Comparison of ENCODE assay signal across 9 mouse cellular contexts in the genomic region with DNA sequence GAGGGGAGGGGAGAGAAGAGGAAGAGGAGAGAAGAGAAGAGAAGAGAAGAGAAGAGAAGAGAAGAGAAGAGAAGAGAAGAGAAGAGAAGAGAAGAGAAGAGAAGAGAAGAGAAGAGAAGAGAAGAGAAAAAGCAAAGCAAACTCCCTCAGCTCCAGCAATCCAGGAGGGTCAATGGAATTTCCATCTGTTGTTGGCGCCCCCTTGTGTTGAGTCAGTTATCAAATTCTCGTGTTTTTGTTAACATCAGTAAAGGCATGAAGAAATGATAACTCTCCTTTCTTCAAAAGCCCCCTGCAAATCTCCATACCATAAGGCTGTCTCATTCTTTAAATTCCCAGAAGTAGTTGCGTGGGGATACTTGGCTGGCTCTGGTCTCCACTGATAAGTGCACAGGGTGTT. TPM values are rescaled to one million over a fixed set of nuclear protein-coding genes. Genes with fewer than 3 reads are reported as not detected.
DNase-seq lines count a peak whose midpoint lies in the region; ATAC-seq and TF ChIP-seq lines count a peak whose summit lies in the region.
"Had no signal": no experiment of that assay in that cellular context is flagged by ENCODE, and none has a peak within 500 bp of the region (broad histone marks: within the 10 kb centered on the region; RNA-seq: fewer than 3 reads in every experiment).

No protein-coding gene starts in this region.

- WGBS in heart, embryonic 11.5 days (ENCODE audit: insufficient replicate concordance), result 10% methylated on average over 3 of the region's 3 CpGs
- WGBS in cerebellum, adult 2 months, result 8% methylated on average over 3 of the region's 3 CpGs
- 20% methylated on average over 3 of the region's 3 CpGs for WGBS in midbrain, postnatal 0 days

- no peaks in the 10 kb centered on the region for H3K27me3 ChIP-seq in heart, embryonic 11.5 days (ENCODE audit: control insufficient read depth, insufficient read depth, low read length)
- H3K27me3 ChIP-seq in cerebellum, adult 2 months (ENCODE audit: control insufficient read depth, insufficient read depth, low read length), result no peaks in the 10 kb centered on the region
- H3K27me3 ChIP-seq in midbrain, postnatal 0 days (ENCODE audit: insufficient read depth, low read length), result no peaks in the 10 kb centered on the region

- no peaks in the 10 kb centered on the region for H3K4me1 ChIP-seq in heart, embryonic 11.5 days (ENCODE audit: control insufficient read depth, insufficient read depth, low read length)
- no peaks in the 10 kb centered on the region for H3K4me1 ChIP-seq in ES-E14 (ENCODE audit: control insufficient read depth in 2 of 2, insufficient read depth in 2 of 2, low read length in 2 of 2, poor library complexity in 1 of 2)
- no peaks in the 10 kb centered on the region for H3K4me1 ChIP-seq in cerebellum, adult 2 months (ENCODE audit: control insufficient read depth, insufficient read depth, low read length)
- no peaks in the 10 kb centered on the region for H3K4me1 ChIP-seq in midbrain, postnatal 0 days (ENCODE audit: insufficient read depth, low read length)

- no peak overlapping the region for H3K4me2 ChIP-seq in heart, embryonic 11.5 days
- H3K4me2 ChIP-seq in midbrain, postnatal 0 days (ENCODE audit: low read depth, low read length, poor library complexity, severe bottlenecking), result no peak overlapping the region

- TF ChIP-seq POLR2A in cerebellum, adult 2 months (IDR thresholded peaks at IDR 0.05; ENCODE audit: borderline replicate concordance, insufficient read depth, low read length), result no peak

- H3K9ac ChIP-seq in heart, embryonic 11.5 days (ENCODE audit: low read depth, low read length), result no peak overlapping the region
- no peak overlapping the region for H3K9ac ChIP-seq in ES-E14 (ENCODE audit: insufficient read depth, low read depth, low read length, poor library complexity, severe bottlenecking)
- H3K9ac ChIP-seq in midbrain, postnatal 0 days (replicated peaks; ENCODE audit: low read length, poor library complexity, severe bottlenecking), result no peak overlapping the region

- H3K36me3 ChIP-seq in heart, embryonic 11.5 days (ENCODE audit: control insufficient read depth, insufficient read depth, low read length), result no peaks in the 10 kb centered on the region
- no peaks in the 10 kb centered on the region for H3K36me3 ChIP-seq in ES-E14 (ENCODE audit: control insufficient read depth, insufficient read depth, low read length, poor library complexity, severe bottlenecking)
- H3K36me3 ChIP-seq in midbrain, postnatal 0 days (ENCODE audit: insufficient read depth, low read length), result no peaks in the 10 kb centered on the region

- in situ Hi-C loops in ES-E14 (cut with MboI; ENCODE audit: low sequenced_read_pairs in 2 of 2, unreplicated experiment in 2 of 2), result no loop called here

- DNase-seq in heart, adult 18-20 months, result peak; percentile 26 to 82
- DNase-seq in ES-E14 (ENCODE audit: low read depth, low spot score), result peak; percentile 72
- peak; percentile 73 to 74 for DNase-seq in cerebellum, adult 2 months
- DNase-seq in gastrocnemius, postnatal 10 days, result peak; percentile 80
- peak; percentile 66 to 94 for DNase-seq in layer of hippocampus, postnatal 25 days (ENCODE audit: extremely low spot score in 1 of 2, low spot score in 1 of 2)
- DNase-seq in midbrain, postnatal 0 days (ENCODE audit: low spot score), result peak; percentile 58
- DNase-seq in thymus, postnatal 10 days (ENCODE audit: low spot score in 2 of 2), result peak; percentile 29 to 65

- ATAC-seq in heart, embryonic 11.5 days (replicated peaks; ENCODE audit: insufficient number of reproducible peaks, low FRiP score, low TSS enrichment), result no peak
- ATAC-seq in midbrain, postnatal 0 days (ENCODE audit: low FRiP score), result no peak

- H3K27ac ChIP-seq in heart, embryonic 11.5 days (ENCODE audit: low read depth, low read length), result no peak overlapping the region
- no peak overlapping the region for H3K27ac ChIP-seq in ES-E14 (ENCODE audit: insufficient read depth, low read depth, low read length, poor library complexity, severe bottlenecking)
- no peak overlapping the region for H3K27ac ChIP-seq in cerebellum, adult 2 months (ENCODE audit: insufficient read depth, low read length)
- H3K27ac ChIP-seq in midbrain, postnatal 0 days (ENCODE audit: low read depth, low read length), result no peak overlapping the region
- H3K27ac ChIP-seq: macrophage had no signal

- H3K9me3 ChIP-seq in heart, embryonic 11.5 days (replicated peaks; ENCODE audit: control insufficient read depth, low read length), result no peaks in the 10 kb centered on the region
- H3K9me3 ChIP-seq in ES-E14 (ENCODE audit: control insufficient read depth, insufficient read depth, low read depth, low read length), result no peaks in the 10 kb centered on the region
- no peaks in the 10 kb centered on the region for H3K9me3 ChIP-seq in midbrain, postnatal 0 days (ENCODE audit: low read length)

- no peak overlapping the region for H3K4me3 ChIP-seq in heart, embryonic 11.5 days (ENCODE audit: low read depth, low read length)
- no peak overlapping the region for H3K4me3 ChIP-seq in ES-E14 (ENCODE audit: insufficient read depth in 1 of 2, low read depth in 1 of 2, low read length in 2 of 2, poor library complexity in 1 of 2, severe bottlenecking in 1 of 2)
- no peak overlapping the region for H3K4me3 ChIP-seq in cerebellum, adult 2 months (replicated peaks; ENCODE audit: insufficient read depth, low read depth, low read length)
- H3K4me3 ChIP-seq in midbrain, postnatal 0 days (ENCODE audit: low read depth, low read length), result no peak overlapping the region

- TF ChIP-seq CTCF in cerebellum, adult 2 months (IDR thresholded peaks at IDR 0.05; ENCODE audit: borderline replicate concordance, insufficient read depth, low read depth, low read length), result peak; percentile 66
- peak; percentile 64 for TF ChIP-seq CTCF in midbrain, postnatal 0 days (IDR thresholded peaks at IDR 0.05)

TF ChIP-seq in ES-E14, 5 proteins besides CTCF, POLR2A, EP300 and RAD21:
- TF ChIP-seq HCFC1 (IDR thresholded peaks at IDR 0.05; ENCODE audit: borderline replicate concordance, insufficient read depth, low read length) (no peak), ZC3H11A (IDR thresholded peaks at IDR 0.05; ENCODE audit: borderline replicate concordance, low read depth, low read length) (0 out of 2 replicates have a peak, but pooled peaks have one; percentile 19)

RNA-seq across cellular contexts. Expression of gene Arhgef38, which starts 37.1 kb away (rescaled TPM):
- total RNA-seq in heart, adult 18-20 months (2021), result under 1 TPM in 1 of 2 experiments, not detected in 1; 0.13 TPM
- polyA plus RNA-seq in heart, embryonic 11.5 days (2014; fragmentation: Nextera tagmentation; extraction: Ambion mirVana), result not detected in 2 replicates
- 1.4 and 4.0 TPM in 2 replicates for total RNA-seq in ES-E14 (2012; rRNA removed)
- 0.08 and 0.41 TPM in 2 replicates for polyA plus RNA-seq in cerebellum, adult 2 months (2012; rRNA removed)
- total RNA-seq in gastrocnemius, postnatal 10 days (2021), result not detected
- total RNA-seq in layer of hippocampus, postnatal 25 days (2021), result not detected
- 0.22 TPM in 1 of 2 replicates, not detected in the other for total RNA-seq in midbrain, postnatal 0 days (2014; rRNA removed)
- polyA plus RNA-seq in midbrain, postnatal 0 days (2015; fragmentation: Nextera tagmentation; extraction: Ambion mirVana), result 0.06 and 0.20 TPM in 2 replicates
- polyA plus RNA-seq: macrophage had no signal

RNA-seq across cellular contexts. Expression of gene Ppa2, which starts 38.0 kb away (rescaled TPM):
- 100 to 1,000 TPM; 150 to 157 TPM for total RNA-seq in heart, adult 18-20 months (2021)
- 98.5 and 105 TPM in 2 replicates for polyA plus RNA-seq in heart, embryonic 11.5 days (2014; fragmentation: Nextera tagmentation; extraction: Ambion mirVana)
- 44.1 and 45.1 TPM in 2 replicates for total RNA-seq in ES-E14 (2012; rRNA removed)
- polyA plus RNA-seq in cerebellum, adult 2 months (2012; rRNA removed), result 75.8 and 76.3 TPM in 2 replicates
- total RNA-seq in gastrocnemius, postnatal 10 days (2021), result 10 to 100 TPM; 51.0 to 51.3 TPM
- 10 to 100 TPM; 41.9 to 47.8 TPM for total RNA-seq in layer of hippocampus, postnatal 25 days (2021)
- total RNA-seq in midbrain, postnatal 0 days (2014; rRNA removed), result 33.1 and 55.0 TPM in 2 replicates
- 99.4 and 100 TPM in 2 replicates for polyA plus RNA-seq in midbrain, postnatal 0 days (2015; fragmentation: Nextera tagmentation; extraction: Ambion mirVana)
